Mouse (Mus musculus): ENCODE results near the gene Cpa1.

GRCm38 (mm10) chr6:30680442-30680841 is 41.4 kb downstream of the Cpa1 start:
- TF ChIP-seq CTCF (IDR thresholded peaks at IDR 0.05; ENCODE audit: extremely low read depth, insufficient read depth, low read length) (no peak), POLR2A (IDR thresholded peaks at IDR 0.05; ENCODE audit: extremely low read depth, insufficient read depth, low read length) (no peak)
